Mouse (Mus musculus) left cerebral cortex, adult 18-20 months (tissue): ENCODE results near the gene Slc2a10. TPM values are rescaled to one million over a fixed set of nuclear protein-coding genes. Genes with fewer than 3 reads are reported as not detected.

Experiments
- DNase-seq, 2 experiments: peaks; one replicate each; pipeline ENCODE4 v3.0.0; 2021 to 2022; ENCODE audit warnings: low spot score in 2 of 2, mixed read lengths in 1 of 2
- total RNA-seq, 2 experiments: library from RNA; stranded (reverse); gene quantifications; 2 replicates each; pipeline ENCODE4 v1.2.3; 2021

The Slc2a10 gene
- total RNA-seq, 2 experiments from 2014 or later, result 0.87 to 0.95 TPM

GRCm38 (mm10) chr2:165559506-165560235 is 56.1 kb downstream of the Slc2a10 start:
- no peak for DNase-seq

DNA sequence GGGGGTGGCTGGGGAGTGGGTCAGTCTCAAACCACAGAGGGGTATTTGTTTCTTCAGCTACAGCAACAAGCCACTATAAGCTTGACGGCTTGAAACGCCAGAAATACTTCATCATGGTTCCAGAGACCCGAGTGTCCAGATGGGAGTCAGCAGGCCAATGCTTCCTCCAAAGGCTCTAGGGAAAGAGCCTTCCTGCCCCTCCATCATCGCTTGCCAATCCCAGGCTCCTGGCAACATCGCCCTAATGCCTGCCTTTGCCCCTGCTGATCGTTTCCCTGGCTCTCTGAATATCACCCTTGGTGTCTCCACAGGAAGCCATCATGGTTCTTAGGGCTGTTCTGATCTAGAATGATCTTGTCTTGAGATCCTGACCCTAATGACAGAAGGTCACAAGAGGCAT is 58.3 kb downstream of the Slc2a10 start:
- no peak for DNase-seq

DNA sequence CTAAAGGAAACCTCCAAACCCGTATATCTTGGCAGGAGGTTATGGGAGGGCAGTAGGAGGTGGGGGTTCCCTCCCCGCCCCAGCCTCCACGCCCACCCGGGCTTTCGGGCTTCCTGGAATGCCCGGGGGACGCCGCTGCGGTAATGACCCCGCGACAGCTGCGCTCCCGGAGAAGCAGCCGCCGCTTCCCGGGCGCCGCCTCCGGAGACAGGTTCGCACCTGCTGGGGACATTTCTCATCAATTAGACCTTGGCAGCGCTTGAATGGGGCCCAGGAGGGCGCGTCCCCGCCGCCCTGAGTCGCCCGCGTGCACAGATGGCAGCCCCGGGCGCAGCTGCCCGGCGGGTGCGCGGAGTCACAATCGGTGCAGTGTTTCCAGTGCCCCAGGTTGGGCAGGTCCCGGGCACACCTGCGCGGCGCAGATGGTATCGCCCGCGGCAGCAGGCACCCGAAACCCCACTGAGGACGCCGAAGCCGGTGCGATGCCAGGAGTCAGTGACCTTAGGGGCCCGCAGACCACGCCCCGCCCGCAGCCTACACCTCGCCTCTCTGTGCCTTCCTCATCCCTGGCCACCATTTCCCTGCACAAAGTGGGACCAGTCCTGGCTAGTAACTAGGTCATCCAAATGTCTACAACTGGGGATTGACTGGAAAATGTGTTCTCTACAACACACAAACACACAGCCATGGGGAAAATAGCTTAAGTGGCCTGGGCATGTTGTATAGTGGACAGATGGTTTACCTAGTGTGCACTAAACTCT is 59.9 kb downstream of the Slc2a10 start:
- DNase-seq, result no peak

DNA sequence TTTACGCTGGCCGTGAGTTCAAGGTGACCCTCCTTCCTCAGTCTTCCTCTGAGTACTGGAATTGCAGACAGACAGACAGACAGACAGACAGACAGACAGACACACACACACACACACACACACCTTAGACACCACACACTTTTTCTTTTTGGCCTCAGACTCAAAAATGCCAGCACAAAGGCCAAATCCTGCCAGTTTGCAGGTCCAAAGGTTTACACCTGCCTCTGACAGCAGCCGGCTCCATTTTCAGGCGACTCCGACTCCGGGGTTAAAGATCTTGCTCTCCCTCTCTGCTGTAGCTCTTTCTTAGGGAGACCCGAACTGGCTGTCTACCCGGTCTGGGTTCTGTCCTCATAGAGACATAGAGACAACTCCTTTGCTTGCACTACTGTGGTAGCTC is 60.5 kb downstream of the Slc2a10 start:
- no peak for DNase-seq

DNA sequence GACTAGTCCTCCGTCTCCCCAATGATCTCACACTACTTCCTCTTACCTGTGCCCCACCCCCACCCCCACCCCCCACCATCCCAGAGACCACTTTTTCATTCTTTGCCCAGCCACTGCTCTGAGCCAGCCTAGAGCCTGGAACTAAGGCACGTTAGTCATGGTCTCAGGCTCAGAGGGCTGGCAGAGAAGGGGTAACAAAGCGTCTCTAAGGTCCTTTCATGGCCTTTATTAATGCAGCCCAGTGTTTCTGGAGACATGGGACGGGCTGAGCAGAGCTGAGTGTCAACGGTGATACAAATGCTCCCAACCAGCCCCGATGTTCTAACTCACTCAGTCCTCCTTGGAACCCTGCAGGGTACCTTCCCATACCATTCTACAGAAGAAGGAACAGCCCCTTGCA is 61.0 kb downstream of the Slc2a10 start:
- DNase-seq, result no peak

GRCm38 (mm10) chr2:165566898-165567297 is 63.3 kb downstream of the Slc2a10 start:
- DNase-seq, result no peak

- no peak for DNase-seq
Measured at GRCm38 (mm10) chr2:165567820-165568219, 64.2 kb downstream of the Slc2a10 start.

GRCm38 (mm10) chr2:165568911-165569310 is 65.3 kb downstream of the Slc2a10 start:
- DNase-seq, result no peak

Other genes starting within 250 kb of the Slc2a10 start
- 10 to 100 TPM; 58.2 to 60.6 TPM for gene Slc35c2, start 215.9 kb upstream of the Slc2a10 start, total RNA-seq
- gene Elmo2, start 177.3 kb upstream of the Slc2a10 start, total RNA-seq, result 100 to 1,000 TPM; 145 to 166 TPM
- not detected for gene Zfp663, start 135.1 kb upstream of the Slc2a10 start, total RNA-seq
- 10 to 100 TPM; 16.1 to 17.4 TPM for gene Zfp334, start 115.5 kb upstream of the Slc2a10 start, total RNA-seq
- gene Ocstamp, start 103.4 kb upstream of the Slc2a10 start, total RNA-seq, result not detected
- gene Slc13a3, start 30.6 kb upstream of the Slc2a10 start, total RNA-seq, result 10 to 100 TPM; 17.5 to 21.1 TPM
- gene Trp53rka, start 10.5 kb upstream of the Slc2a10 start, total RNA-seq, result 10 to 100 TPM; 22.9 to 23.4 TPM
- 1 to 10 TPM; 2.1 to 3.5 TPM for gene Eya2, start 91.2 kb downstream of the Slc2a10 start, total RNA-seq